Mouse (Mus musculus): Measurements from ENCODE around the gene Shisal2a. TPM values are rescaled to one million over a fixed set of nuclear protein-coding genes. Genes with fewer than 3 reads are reported as not detected.
A peak's percentile ranks its signal among the peaks of the same experiment; 100 is the strongest.

The Shisal2a gene
- total RNA-seq, 2 experiments from 2014 or later, result not detected

- ATAC-seq (replicated peaks; ENCODE audit: low FRiP score, low TSS enrichment, poor library complexity, severe bottlenecking), result no peak
These were observed 37.3 kb downstream of the Shisal2a start for GRCm38 (mm10) chr4:108345826-108346225.

- no peak for ATAC-seq (replicated peaks; ENCODE audit: low FRiP score, low TSS enrichment, poor library complexity, severe bottlenecking)
These were observed 38.5 kb downstream of the Shisal2a start for GRCm38 (mm10) chr4:108344631-108345083.

GRCm38 (mm10) chr4:108339277-108339690, 43.9 kb downstream of the Shisal2a start:
- peak; percentile 65 for ATAC-seq (replicated peaks; ENCODE audit: low FRiP score, low TSS enrichment, poor library complexity, severe bottlenecking)

- ATAC-seq (replicated peaks; ENCODE audit: low FRiP score, low TSS enrichment, poor library complexity, severe bottlenecking), result no peak
These were observed 44.3 kb downstream of the Shisal2a start for GRCm38 (mm10) chr4:108338811-108339210.

GRCm38 (mm10) chr4:108338321-108338733, 44.8 kb downstream of the Shisal2a start:
- ATAC-seq (replicated peaks; ENCODE audit: low FRiP score, low TSS enrichment, poor library complexity, severe bottlenecking), result peak; percentile 54

- no peak for ATAC-seq (replicated peaks; ENCODE audit: low FRiP score, low TSS enrichment, poor library complexity, severe bottlenecking)
These were observed 45.3 kb downstream of the Shisal2a start for GRCm38 (mm10) chr4:108337817-108338216.

- no peak for ATAC-seq (replicated peaks; ENCODE audit: low FRiP score, low TSS enrichment, poor library complexity, severe bottlenecking)
These were observed 46.4 kb downstream of the Shisal2a start for GRCm38 (mm10) chr4:108336765-108337164.

GRCm38 (mm10) chr4:108335413-108335812, 47.7 kb downstream of the Shisal2a start:
- ATAC-seq (replicated peaks; ENCODE audit: low FRiP score, low TSS enrichment, poor library complexity, severe bottlenecking), result no peak

GRCm38 (mm10) chr4:108332041-108332440, 51.1 kb downstream of the Shisal2a start:
- ATAC-seq (replicated peaks; ENCODE audit: low FRiP score, low TSS enrichment, poor library complexity, severe bottlenecking), result no peak

- ATAC-seq (replicated peaks; ENCODE audit: low FRiP score, low TSS enrichment, poor library complexity, severe bottlenecking), result no peak
These were observed 53.3 kb downstream of the Shisal2a start for GRCm38 (mm10) chr4:108329840-108330239.

GRCm38 (mm10) chr4:108327730-108328484, 55.2 kb downstream of the Shisal2a start, which contains the start of gene Coa7:
Gene Coa7, plus strand, starts transcription at chr4:108328140.
- ATAC-seq (replicated peaks; ENCODE audit: low FRiP score, low TSS enrichment, poor library complexity, severe bottlenecking), result peak; percentile 94

GRCm38 (mm10) chr4:108327071-108327579, 56.0 kb downstream of the Shisal2a start:
- ATAC-seq (replicated peaks; ENCODE audit: low FRiP score, low TSS enrichment, poor library complexity, severe bottlenecking), result no peak

GRCm38 (mm10) chr4:108323588-108323987, 59.6 kb downstream of the Shisal2a start:
- ATAC-seq (replicated peaks; ENCODE audit: low FRiP score, low TSS enrichment, poor library complexity, severe bottlenecking), result no peak

- no peak for ATAC-seq (replicated peaks; ENCODE audit: low FRiP score, low TSS enrichment, poor library complexity, severe bottlenecking)
These were observed 62.3 kb downstream of the Shisal2a start for GRCm38 (mm10) chr4:108320627-108321380.

GRCm38 (mm10) chr4:108319747-108320146, 63.4 kb downstream of the Shisal2a start:
- ATAC-seq (replicated peaks; ENCODE audit: low FRiP score, low TSS enrichment, poor library complexity, severe bottlenecking), result no peak; the same call in 1 of the 2 replicates

- no peak for ATAC-seq (replicated peaks; ENCODE audit: low FRiP score, low TSS enrichment, poor library complexity, severe bottlenecking)
These were observed 64.2 kb downstream of the Shisal2a start for GRCm38 (mm10) chr4:108318649-108319615.
